Mouse (Mus musculus) spleen, adult 2 months (tissue): ENCODE data around the gene Myo18a.

Experiments used
- CTCF ChIP-seq: fragments of 200-500 bp; IDR thresholded peaks from 2 replicates; pipeline ENCODE4 v1.5.1; 2011; ENCODE audit warnings: mild to moderate bottlenecking, inconsistent platforms; ENCODE audit not compliant: insufficient read depth, insufficient read length, insufficient replicate concordance; ENCODE audit errors: extremely low read depth
- POLR2A ChIP-seq: fragments of 200-500 bp; IDR thresholded peaks from 2 replicates; pipeline ENCODE4 v1.6.1; 2011; ENCODE audit warnings: low read depth, low read length, inconsistent platforms

- TF ChIP-seq POLR2A (no peak), CTCF (no peak)
These were observed 88.5 kb downstream of the Myo18a start for GRCm38 (mm10) chr11:77851483-77852010.
